Mouse (Mus musculus): ENCODE results near the gene Shd. TPM values are rescaled to one million over a fixed set of nuclear protein-coding genes. Genes with fewer than 3 reads are reported as not detected.

The Shd gene
- 0.56 and 13.0 TPM in 2 replicates for polyA plus RNA-seq (2012; rRNA removed; ENCODE audit: low replicate concordance)

GRCm38 (mm10) chr17:55969966-55970891 lies at the start of gene Shd:
Gene Shd (plus strand): TSS chr17:55970467.

GRCm38 (mm10) chr17:55949400-55949799 lies 20.9 kb upstream of the Shd start, which contains the start of gene Zfp119b:
Gene Zfp119b (minus strand): TSS chr17:55949500.

GRCm38 (mm10) chr17:55952447-55953027 lies 17.7 kb upstream of the Shd start, which contains the start of gene Ebi3:
Gene Ebi3 (plus strand): TSS chr17:55952640.

GRCm38 (mm10) chr17:55958918-55959728 lies 11.1 kb upstream of the Shd start, which contains the start of gene Yju2:
Gene Yju2 (plus strand): TSS chr17:55959099.

GRCm38 (mm10) chr17:55986030-55986961 lies 16.0 kb downstream of the Shd start, which contains the start of gene Fsd1:
Gene Fsd1 (plus strand): TSS chr17:55986509.

GRCm38 (mm10) chr17:56005415-56006061 lies 35.3 kb downstream of the Shd start, which contains the start of the genes Stap2 and Mpnd:
Gene Stap2 (minus strand): TSS chr17:56005584.
Gene Mpnd (plus strand): TSS chr17:56005711.

Other genes starting within 250 kb of the Shd start
- gene Adgre4, start 220.5 kb upstream of the Shd start, polyA plus RNA-seq (2012; rRNA removed; ENCODE audit: low replicate concordance) = 1.0 and 1.6 TPM in 2 replicates
- gene Zfp119a, start 91.5 kb upstream of the Shd start, polyA plus RNA-seq (2012; rRNA removed; ENCODE audit: low replicate concordance) = 0.52 and 0.87 TPM in 2 replicates
- gene Zfp959, start 78.4 kb upstream of the Shd start, polyA plus RNA-seq (2012; rRNA removed; ENCODE audit: low replicate concordance) = 1.1 and 1.4 TPM in 2 replicates
- gene Zfp119b, start 21.0 kb upstream of the Shd start, polyA plus RNA-seq (2012; rRNA removed; ENCODE audit: low replicate concordance) = 0.67 and 0.75 TPM in 2 replicates
- gene Ebi3, start 17.8 kb upstream of the Shd start, polyA plus RNA-seq (2012; rRNA removed; ENCODE audit: low replicate concordance) = 6.0 and 9.2 TPM in 2 replicates
- 6.9 and 10.4 TPM in 2 replicates for gene Yju2, start 11.4 kb upstream of the Shd start, polyA plus RNA-seq (2012; rRNA removed; ENCODE audit: low replicate concordance)
- gene Fsd1, start 16.0 kb downstream of the Shd start, polyA plus RNA-seq (2012; rRNA removed; ENCODE audit: low replicate concordance) = 1.0 and 7.0 TPM in 2 replicates
- 25.3 and 34.1 TPM in 2 replicates for gene Stap2, start 35.1 kb downstream of the Shd start, polyA plus RNA-seq (2012; rRNA removed; ENCODE audit: low replicate concordance)
- 106 and 131 TPM in 2 replicates for gene Mpnd, start 35.2 kb downstream of the Shd start, polyA plus RNA-seq (2012; rRNA removed; ENCODE audit: low replicate concordance)
- gene Sh3gl1, start 66.2 kb downstream of the Shd start, polyA plus RNA-seq (2012; rRNA removed; ENCODE audit: low replicate concordance) = 75.0 and 104 TPM in 2 replicates
- 2.0 and 5.8 TPM in 2 replicates for gene Chaf1a, start 70.0 kb downstream of the Shd start, polyA plus RNA-seq (2012; rRNA removed; ENCODE audit: low replicate concordance)
- 92.5 and 99.3 TPM in 2 replicates for gene Ubxn6, start 104.6 kb downstream of the Shd start, polyA plus RNA-seq (2012; rRNA removed; ENCODE audit: low replicate concordance)
- gene Hdgfl2, start 109.2 kb downstream of the Shd start, polyA plus RNA-seq (2012; rRNA removed; ENCODE audit: low replicate concordance) = 20.9 and 56.5 TPM in 2 replicates
- 452 and 1,682 TPM in 2 replicates for gene Plin4, start 139.3 kb downstream of the Shd start, polyA plus RNA-seq (2012; rRNA removed; ENCODE audit: low replicate concordance)
- 12.6 and 29.9 TPM in 2 replicates for gene Plin5, start 147.1 kb downstream of the Shd start, polyA plus RNA-seq (2012; rRNA removed; ENCODE audit: low replicate concordance)
- gene Lrg1, start 151.5 kb downstream of the Shd start, polyA plus RNA-seq (2012; rRNA removed; ENCODE audit: low replicate concordance) = 111 and 539 TPM in 2 replicates
- 14.4 and 24.4 TPM in 2 replicates for gene Sema6b, start 169.9 kb downstream of the Shd start, polyA plus RNA-seq (2012; rRNA removed; ENCODE audit: low replicate concordance)
- gene Tnfaip8l1, start 192.0 kb downstream of the Shd start, polyA plus RNA-seq (2012; rRNA removed; ENCODE audit: low replicate concordance) = 8.3 and 9.0 TPM in 2 replicates
- gene Mydgf, start 213.5 kb downstream of the Shd start, polyA plus RNA-seq (2012; rRNA removed; ENCODE audit: low replicate concordance) = 64.9 and 80.9 TPM in 2 replicates
- gene Dpp9, start 248.4 kb downstream of the Shd start, polyA plus RNA-seq (2012; rRNA removed; ENCODE audit: low replicate concordance) = 42.0 and 57.6 TPM in 2 replicates

Data from subcutaneous adipose tissue, adult 2 months (tissue).